Mouse (Mus musculus) limb, embryonic 10.5 days (tissue): ENCODE data around the gene Rbm33. TPM values are rescaled to one million over a fixed set of nuclear protein-coding genes. Genes with fewer than 3 reads are reported as not detected.

Experiments
- DNase-seq: peaks from one replicate; pipeline ENCODE4 v3.0.0-alpha.2; 2017; ENCODE audit warnings: low spot score
- H3K27ac ChIP-seq: fragments of 300-500 bp; sonication (generic); 2 replicates; pipeline ENCODE4 v1.5.1; 2016; ENCODE audit warnings: mild to moderate bottlenecking
- H3K27me3 ChIP-seq: fragments of 300-500 bp; sonication (generic); 2 replicates; pipeline ENCODE4 v1.6.1; 2016; ENCODE audit warnings: low read depth, mild to moderate bottlenecking; ENCODE audit not compliant: poor library complexity, severe bottlenecking
- H3K36me3 ChIP-seq: fragments of 300-500 bp; sonication (generic); 2 replicates; pipeline ENCODE4 v1.6.1; 2016; ENCODE audit warnings: mild to moderate bottlenecking, moderate library complexity
- H3K4me1 ChIP-seq: fragments of 300-500 bp; sonication (generic); 2 replicates; pipeline ENCODE4 v1.6.1; 2016
- H3K4me3 ChIP-seq: fragments of 300-500 bp; sonication (generic); 2 replicates; pipeline ENCODE4 v1.5.1; 2016; ENCODE audit warnings: mild to moderate bottlenecking, moderate library complexity
- H3K9me3 ChIP-seq: fragments of 300-500 bp; sonication (generic); replicated peaks from 2 replicates; pipeline ENCODE4 v1.6.1; 2016; ENCODE audit warnings: mild to moderate bottlenecking
- WGBS: fragments of 180-500 bp; shearing (Covaris S2); methylation state at CpG from one replicate; pipeline ENCODE4 v1.1.7; 2016; 5-methylcytosine and 5-hydroxymethylcytosine counted together
- polyA plus RNA-seq: library from polyadenylated mRNA; unstranded; fragments of >200 nt; fragmentation: Nextera tagmentation; extraction: Ambion mirVana; gene quantifications from 2 replicates; pipeline ENCODE4 v1.2.1, GENCODE M21; 2016

Rbm33 gene
- polyA plus RNA-seq: 13.5 and 16.1 TPM in 2 replicates

DNA sequence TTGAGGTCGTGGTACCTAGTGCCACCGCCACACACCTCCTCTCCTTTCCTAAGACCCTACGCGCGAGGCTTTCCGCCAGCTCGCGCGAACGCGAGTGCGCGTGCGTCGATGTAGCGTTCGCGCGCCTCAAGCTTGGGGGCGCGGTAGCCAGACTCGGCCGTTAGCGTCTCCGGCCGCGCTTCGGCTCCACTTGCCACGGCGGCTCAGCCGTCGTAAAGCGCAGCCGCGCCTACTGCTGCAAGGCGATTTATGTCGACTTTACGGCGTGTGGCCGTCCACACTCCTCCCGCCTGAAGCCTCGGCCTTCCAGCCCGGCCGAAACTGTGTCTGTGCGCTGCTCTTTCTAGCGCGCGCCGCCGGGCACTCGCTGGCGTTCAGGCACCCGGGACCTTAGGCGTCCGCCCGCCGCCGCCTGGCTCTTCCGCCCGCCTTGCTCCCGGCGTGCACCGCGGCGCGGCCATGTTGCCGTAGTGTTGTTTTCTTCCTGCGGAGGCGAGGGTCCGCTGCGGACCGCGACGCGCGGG, at the start of gene Rbm33:
Rbm33 (plus strand) TSS at position 400 of the 524 bp plus-strand sequence.
- H3K27me3 ChIP-seq: no peaks in the 10 kb centered on the region
- WGBS: under 1% methylated on average over 76 of the region's 76 CpGs
- H3K27ac ChIP-seq: peak within 1 kb of the TSS; percentile 99
- no peaks in the 10 kb centered on the region for H3K9me3 ChIP-seq
- peaks cover 15% of the 10 kb centered on the region for H3K4me1 ChIP-seq
- peaks cover 2% of the 10 kb centered on the region; the same call in 1 of the 2 replicates for H3K36me3 ChIP-seq
- H3K4me3 ChIP-seq: peak within 1 kb of the TSS; percentile 97
- peak; percentile 90 for DNase-seq

DNA sequence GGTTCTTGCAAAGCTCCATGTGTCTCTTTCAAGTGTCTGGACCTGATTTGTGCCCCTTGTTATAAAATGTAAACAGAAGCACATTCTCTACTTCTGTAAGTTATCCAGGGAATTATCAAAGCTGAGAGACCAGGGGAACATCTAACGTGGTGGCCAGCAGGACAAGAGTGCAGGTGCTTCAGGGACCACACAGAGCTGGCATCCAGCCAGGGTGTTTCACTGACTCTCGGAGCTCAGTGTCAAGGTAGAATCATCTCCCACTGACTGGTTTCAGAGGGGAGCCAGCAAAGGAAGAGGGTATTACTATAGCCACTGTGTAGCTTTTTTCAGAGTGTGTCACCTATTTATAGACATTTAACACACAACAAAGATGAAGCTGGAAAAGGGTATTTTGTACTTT, 49.3 kb upstream of the Rbm33 start:
- H3K36me3 ChIP-seq: no peaks in the 10 kb centered on the region
- H3K9me3 ChIP-seq: no peaks in the 10 kb centered on the region
- H3K4me3 ChIP-seq: no peak overlapping the region
- no peaks in the 10 kb centered on the region for H3K27me3 ChIP-seq
- DNase-seq: no peak
- H3K27ac ChIP-seq: no peak overlapping the region
- H3K4me1 ChIP-seq: no peaks in the 10 kb centered on the region
- WGBS: 47% methylated on average over 2 of the region's 2 CpGs

DNA sequence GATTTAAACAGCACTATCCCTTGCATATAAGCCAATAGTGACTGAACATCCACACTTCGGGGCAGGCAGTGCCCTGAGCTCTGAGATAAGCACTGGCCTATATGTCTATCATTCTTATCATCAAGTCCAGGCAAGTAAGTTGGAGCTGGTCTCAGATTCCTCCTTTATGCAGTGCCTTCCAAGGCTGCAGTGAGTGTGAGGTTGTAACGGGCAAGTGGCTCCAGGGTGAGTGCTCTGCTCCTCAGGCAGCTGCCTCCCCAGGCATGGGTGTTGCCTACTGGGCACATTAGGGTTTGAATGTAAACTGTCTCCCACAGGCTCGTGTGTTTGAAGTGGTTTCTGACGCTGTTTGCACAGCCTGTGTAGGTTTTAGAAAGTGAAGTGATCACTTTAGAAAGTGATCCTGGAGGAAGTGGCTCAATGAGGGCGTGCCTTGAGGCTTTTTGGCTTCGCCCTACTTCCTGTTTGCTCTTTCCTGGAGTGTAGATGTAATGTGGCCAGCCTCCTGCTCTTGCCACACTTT, 47.4 kb upstream of the Rbm33 start:
- no peak overlapping the region for H3K27ac ChIP-seq
- 56% methylated on average over 6 of the region's 6 CpGs for WGBS
- DNase-seq: no peak

DNA sequence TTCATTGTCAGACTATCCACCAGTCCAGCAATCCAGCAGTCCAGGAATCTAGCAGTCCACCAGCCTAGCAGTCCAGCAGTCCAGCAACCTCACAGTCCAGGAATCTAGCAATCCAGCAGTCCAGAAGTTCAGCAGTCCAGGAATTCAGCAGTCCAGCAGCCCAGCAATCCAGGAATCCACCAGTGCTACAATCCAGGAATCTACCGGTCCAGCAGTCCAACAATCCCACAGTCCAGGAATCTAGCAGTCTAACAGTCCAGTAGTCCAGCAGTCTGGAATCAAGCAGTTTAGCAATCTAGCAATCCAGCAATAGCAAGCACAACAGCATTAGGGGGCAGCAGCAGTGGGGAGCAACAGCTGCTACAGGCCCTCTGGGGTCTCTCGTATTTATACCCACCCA, 44.1 kb upstream of the Rbm33 start:
- H3K27ac ChIP-seq: no peak overlapping the region
- no peak overlapping the region for H3K4me3 ChIP-seq
- 82% methylated on average over 2 of the region's 2 CpGs for WGBS
- H3K27me3 ChIP-seq: no peaks in the 10 kb centered on the region
- no peaks in the 10 kb centered on the region for H3K9me3 ChIP-seq
- no peaks in the 10 kb centered on the region for H3K36me3 ChIP-seq
- no peak for DNase-seq
- H3K4me1 ChIP-seq: no peaks in the 10 kb centered on the region

More for the DNA sequence above, 47.4 kb upstream of the Rbm33 start:
- no peaks in the 10 kb centered on the region for H3K9me3 ChIP-seq
- H3K36me3 ChIP-seq: no peaks in the 10 kb centered on the region
- no peaks in the 10 kb centered on the region for H3K4me1 ChIP-seq
- no peak overlapping the region for H3K4me3 ChIP-seq
- H3K27me3 ChIP-seq: no peaks in the 10 kb centered on the region

DNA sequence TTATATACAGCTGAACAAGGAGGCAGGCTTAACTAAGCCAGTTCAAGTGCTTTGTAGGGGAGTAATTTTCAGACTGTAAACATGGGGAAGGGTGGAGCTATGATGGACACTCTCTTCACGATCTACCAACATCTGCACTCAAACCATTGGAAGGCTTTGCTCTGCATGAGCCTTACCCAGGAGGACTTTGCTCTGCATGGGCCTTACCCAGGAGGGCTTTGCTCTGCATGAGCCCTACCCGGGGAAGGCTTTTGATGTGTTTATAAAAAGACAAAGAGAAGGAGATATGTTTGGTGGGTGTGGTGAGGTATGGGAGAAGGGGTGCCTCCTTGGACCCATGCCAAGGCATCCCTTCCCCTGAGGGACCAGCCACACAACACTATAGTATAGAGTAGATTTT, 39.6 kb upstream of the Rbm33 start:
- Histone ChIP-seq H3K27me3 (no peaks in the 10 kb centered on the region), H3K4me3 (no peak overlapping the region), H3K36me3 (no peaks in the 10 kb centered on the region), H3K27ac (no peak overlapping the region), H3K4me1 (no peaks in the 10 kb centered on the region), H3K9me3 (no peaks in the 10 kb centered on the region)
- 75% methylated on average over 2 of the region's 2 CpGs for WGBS
- DNase-seq: no peak

DNA sequence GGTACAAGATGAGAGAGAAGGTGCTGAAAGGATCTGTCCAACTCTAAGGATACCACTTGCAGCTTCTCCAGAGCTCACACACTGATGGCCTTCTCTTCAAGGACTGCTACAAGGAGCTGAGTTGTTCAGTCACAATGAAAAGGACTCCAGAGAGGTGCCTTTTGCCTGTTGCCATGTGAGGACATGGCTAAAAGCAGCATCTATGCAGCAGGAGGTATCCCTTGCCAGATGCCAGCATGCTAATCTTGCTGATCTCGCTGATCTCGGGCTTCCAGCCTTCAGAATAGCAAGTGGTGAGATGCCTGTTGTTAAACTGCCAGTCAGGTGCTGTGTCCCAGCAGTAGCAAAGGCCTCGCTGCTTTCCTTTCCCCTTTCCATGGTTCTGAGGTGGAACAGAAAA, 27.8 kb upstream of the Rbm33 start:
- H3K27ac ChIP-seq: no peak overlapping the region
- no peak overlapping the region for H3K4me3 ChIP-seq
- H3K4me1 ChIP-seq: no peaks in the 10 kb centered on the region
- no peaks in the 10 kb centered on the region for H3K36me3 ChIP-seq
- H3K9me3 ChIP-seq: no peaks in the 10 kb centered on the region
- 37% methylated on average over 3 of the region's 3 CpGs for WGBS
- H3K27me3 ChIP-seq: no peaks in the 10 kb centered on the region
- DNase-seq: no peak

DNA sequence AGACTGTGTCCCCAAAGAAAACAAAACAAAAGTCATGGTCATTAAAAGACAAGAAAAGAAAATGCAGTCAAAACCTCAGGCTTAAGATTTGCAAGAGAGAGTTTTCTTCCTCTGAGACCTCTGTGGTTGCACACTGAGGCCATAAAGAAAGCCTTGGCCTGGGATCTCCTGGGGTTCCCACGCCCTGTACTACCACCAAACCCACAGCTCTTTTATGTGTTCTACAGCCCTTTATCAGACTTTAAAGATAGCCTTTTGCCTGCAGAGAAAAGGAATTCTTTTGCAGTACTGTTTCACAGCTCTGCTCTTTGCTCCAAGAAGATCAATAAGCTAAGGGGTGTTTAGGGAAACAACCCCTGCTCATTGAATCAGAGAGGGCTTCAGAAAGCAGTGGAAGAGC, 26.3 kb upstream of the Rbm33 start:
- WGBS: 70% methylated on average over 1 of the region's 1 CpGs
- no peaks in the 10 kb centered on the region for H3K4me1 ChIP-seq
- no peak for DNase-seq

DNA sequence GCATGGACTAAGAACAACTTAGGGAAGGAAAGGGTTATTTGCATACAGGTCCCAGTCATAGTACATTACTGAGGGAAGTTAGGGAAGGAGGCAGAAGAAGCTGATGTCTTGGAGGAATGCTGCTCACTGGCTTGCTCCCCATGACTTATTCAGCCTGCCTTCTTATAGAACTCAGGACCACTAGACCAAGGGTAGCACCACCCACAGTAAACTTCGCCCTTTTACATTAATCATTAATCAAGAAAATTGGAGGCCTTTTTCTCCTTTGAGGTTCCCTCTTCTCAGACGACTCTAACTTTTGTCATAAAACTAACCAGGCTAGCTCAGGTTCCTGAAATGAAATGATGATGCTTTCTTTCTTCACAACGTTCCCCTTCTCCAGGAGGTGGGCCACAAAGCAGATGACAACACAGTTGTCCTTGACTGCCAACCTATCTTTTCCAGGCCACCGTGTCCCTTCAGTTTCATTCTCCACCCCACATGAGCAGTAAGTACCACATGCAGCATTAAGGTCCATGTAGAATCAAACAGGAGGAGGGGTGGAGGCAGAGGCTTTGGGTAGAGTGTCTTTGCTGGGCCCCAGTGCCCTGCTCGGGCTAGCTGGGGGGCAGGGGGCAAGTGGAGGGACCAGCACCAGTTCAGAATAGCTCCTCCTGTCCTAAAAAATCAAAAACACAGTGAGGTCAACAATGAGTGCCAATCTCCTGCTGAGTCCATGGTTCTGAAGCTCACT, 25.6 kb upstream of the Rbm33 start:
- H3K4me1 ChIP-seq: no peaks in the 10 kb centered on the region
- H3K4me3 ChIP-seq: no peak overlapping the region
- no peaks in the 10 kb centered on the region for H3K36me3 ChIP-seq
- H3K27ac ChIP-seq: no peak overlapping the region
- no peaks in the 10 kb centered on the region for H3K27me3 ChIP-seq
- no peaks in the 10 kb centered on the region for H3K9me3 ChIP-seq
- DNase-seq: no peak
- WGBS: 87% methylated on average over 5 of the region's 5 CpGs

More for the DNA sequence above, 26.3 kb upstream of the Rbm33 start:
- no peaks in the 10 kb centered on the region for H3K27me3 ChIP-seq
- no peak overlapping the region for H3K4me3 ChIP-seq
- H3K9me3 ChIP-seq: no peaks in the 10 kb centered on the region
- H3K36me3 ChIP-seq: no peaks in the 10 kb centered on the region
- no peak overlapping the region for H3K27ac ChIP-seq

DNA sequence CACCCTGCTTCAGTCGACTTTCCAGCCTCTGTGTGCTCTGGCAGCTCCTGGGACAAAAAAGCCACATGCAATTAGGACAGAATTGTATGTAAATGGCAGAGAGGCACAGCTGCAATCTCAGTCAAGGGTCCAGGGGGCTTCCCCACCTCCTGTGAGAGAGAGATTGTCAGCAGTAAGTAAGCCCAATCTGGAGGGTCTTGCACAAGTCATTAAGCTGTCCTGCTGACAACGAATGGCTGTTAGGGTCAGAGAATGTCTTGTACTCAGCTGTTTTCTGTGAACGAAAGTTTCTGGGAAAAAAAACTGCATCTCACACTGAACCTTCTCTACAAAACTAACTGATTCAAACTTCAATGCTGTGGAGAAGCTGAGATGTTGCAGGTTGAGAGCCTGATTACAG, 24.6 kb upstream of the Rbm33 start:
- no peaks in the 10 kb centered on the region for H3K36me3 ChIP-seq
- no peaks in the 10 kb centered on the region for H3K27me3 ChIP-seq
- no peaks in the 10 kb centered on the region for H3K9me3 ChIP-seq
- H3K27ac ChIP-seq: no peak overlapping the region
- H3K4me3 ChIP-seq: no peak overlapping the region
- no peak for DNase-seq
- WGBS: 23% methylated on average over 3 of the region's 3 CpGs
- no peaks in the 10 kb centered on the region for H3K4me1 ChIP-seq

DNA sequence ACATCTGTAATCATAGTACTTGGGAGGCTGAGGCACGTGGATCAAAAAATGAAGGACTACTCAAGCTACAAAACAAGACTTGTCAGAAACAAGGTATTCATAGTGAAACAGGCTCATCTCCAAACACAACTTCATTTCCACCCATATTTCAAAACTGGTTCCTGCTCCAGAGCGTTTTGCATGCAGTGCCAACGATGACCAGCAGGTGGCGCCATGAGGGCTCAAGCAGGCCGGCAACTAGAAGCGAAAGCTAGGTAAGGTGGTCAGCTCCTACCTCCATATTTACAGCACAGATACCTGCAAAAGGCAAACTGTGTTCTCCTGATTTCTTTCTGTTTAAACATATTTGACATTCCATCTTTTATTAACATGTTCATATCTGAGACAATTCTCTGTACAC, 22.9 kb upstream of the Rbm33 start:
- no peak overlapping the region for H3K4me3 ChIP-seq
- DNase-seq: peak; percentile 90
- no peaks in the 10 kb centered on the region for H3K9me3 ChIP-seq
- no peaks in the 10 kb centered on the region for H3K4me1 ChIP-seq
- H3K36me3 ChIP-seq: no peaks in the 10 kb centered on the region
- no peak overlapping the region for H3K27ac ChIP-seq
- H3K27me3 ChIP-seq: no peaks in the 10 kb centered on the region
- WGBS: 8% methylated on average over 6 of the region's 6 CpGs

DNA sequence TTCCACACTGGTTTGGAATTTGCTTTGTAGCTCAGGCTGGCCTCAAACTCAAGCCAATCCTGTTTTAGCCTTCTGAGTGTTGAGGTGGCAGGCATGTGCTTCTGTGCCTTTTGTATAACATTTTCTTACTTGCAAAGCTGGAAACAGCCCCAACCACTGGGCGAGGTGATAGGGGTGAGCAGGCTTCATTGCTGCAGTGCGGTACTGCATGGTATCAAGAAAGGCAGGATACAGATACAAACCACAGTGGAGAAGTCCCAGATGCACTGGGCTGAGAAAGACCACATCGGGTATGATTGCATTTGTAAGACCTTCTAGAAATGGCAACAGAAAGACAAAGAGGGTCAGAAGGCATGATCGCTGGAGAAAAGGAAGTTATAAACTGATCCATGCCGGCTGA, 18.8 kb upstream of the Rbm33 start:
- H3K36me3 ChIP-seq: no peaks in the 10 kb centered on the region
- DNase-seq: no peak
- 86% methylated on average over 5 of the region's 5 CpGs for WGBS
- H3K4me1 ChIP-seq: no peaks in the 10 kb centered on the region
- no peak overlapping the region for H3K4me3 ChIP-seq
- H3K27me3 ChIP-seq: no peaks in the 10 kb centered on the region
- no peak overlapping the region for H3K27ac ChIP-seq
- H3K9me3 ChIP-seq: no peaks in the 10 kb centered on the region

DNA sequence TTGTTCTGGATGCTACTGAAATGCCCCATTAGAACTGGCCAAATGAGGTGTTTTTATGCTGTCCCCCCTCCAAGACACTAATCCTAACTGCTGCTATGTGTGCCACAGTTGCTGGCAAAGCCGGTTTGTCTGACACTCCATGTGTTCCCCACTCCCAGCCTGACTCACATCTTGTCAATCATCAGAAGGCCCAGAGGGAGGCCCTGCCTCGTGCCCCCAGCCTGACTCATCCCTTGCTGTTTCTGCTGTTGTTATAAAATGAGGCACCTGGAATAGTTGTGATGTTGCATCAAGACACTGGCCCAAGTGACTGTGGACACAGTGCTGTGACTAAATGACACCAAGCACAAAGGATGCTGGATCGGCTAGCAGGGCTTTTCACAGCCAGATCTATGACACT, 18.2 kb upstream of the Rbm33 start:
- Histone ChIP-seq H3K4me3 (no peak overlapping the region), H3K4me1 (no peaks in the 10 kb centered on the region), H3K9me3 (no peaks in the 10 kb centered on the region), H3K27me3 (no peaks in the 10 kb centered on the region), H3K36me3 (no peaks in the 10 kb centered on the region), H3K27ac (no peak overlapping the region)
- 73% methylated on average over 3 of the region's 3 CpGs for WGBS
- no peak for DNase-seq

DNA sequence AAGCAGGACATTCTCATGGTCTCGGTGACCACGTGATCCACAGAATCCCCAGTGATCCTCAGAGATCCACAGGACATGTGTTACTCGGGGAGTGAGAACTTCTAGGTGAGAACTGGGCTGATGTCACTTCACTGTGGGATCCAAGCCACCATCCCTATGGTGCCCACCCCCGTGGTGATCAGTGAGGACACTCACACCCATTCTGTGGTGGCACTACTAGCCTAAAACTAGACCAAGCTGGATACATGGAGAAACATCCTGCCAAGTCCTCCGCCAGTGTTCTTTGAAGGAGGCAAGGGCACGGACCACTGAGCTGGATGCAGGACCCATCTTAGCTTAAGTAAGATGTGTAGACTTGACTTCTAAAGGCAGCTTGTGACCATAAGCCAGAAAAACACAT, 17.6 kb upstream of the Rbm33 start:
- 83% methylated on average over 6 of the region's 6 CpGs for WGBS
- no peak for DNase-seq
- H3K4me1 ChIP-seq: no peaks in the 10 kb centered on the region
- H3K27me3 ChIP-seq: no peaks in the 10 kb centered on the region
- no peaks in the 10 kb centered on the region for H3K36me3 ChIP-seq
- H3K27ac ChIP-seq: no peak overlapping the region
- no peak overlapping the region for H3K4me3 ChIP-seq
- no peaks in the 10 kb centered on the region for H3K9me3 ChIP-seq
